ENCODE assay signal across 9 mouse cellular contexts in the genomic region with DNA sequence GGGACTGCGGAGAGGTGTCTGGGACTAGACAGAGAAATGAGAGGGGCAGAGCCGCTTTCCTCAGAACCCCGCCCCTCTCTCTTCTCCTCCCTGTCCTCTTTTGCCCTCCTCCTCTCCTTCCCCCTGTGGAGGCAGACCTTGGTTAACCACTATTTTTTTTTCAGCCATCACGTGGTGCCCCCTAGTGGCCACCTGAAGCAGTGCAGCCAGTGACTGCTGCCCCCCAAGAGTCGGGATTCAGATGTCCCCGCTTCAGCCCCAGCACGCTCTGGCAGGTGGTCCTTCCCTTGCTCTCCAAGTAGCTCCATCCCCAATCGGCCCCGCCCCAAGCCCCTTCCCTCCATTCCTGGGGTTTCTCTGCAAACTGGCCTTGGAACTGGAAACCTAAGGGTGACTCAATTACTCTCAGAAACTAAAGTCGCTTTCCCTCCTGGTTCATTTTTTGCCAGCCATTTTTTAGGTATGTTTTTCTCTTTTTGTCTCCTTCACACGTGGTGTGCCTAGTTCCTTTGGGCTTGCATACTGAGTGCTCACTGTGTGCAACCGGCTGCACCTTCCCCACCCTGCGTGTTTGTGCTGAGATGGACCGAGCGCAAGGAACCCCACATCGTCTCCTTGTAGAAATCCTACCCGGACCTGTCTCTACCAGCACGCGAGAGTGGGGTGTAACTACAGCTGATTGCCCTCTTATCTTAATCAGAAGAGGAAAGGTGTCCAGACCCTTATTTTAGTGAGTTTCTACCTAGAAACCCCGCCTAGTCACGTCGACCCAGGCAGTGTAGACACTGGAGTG. TPM values are rescaled to one million over a fixed set of nuclear protein-coding genes. Genes with fewer than 3 reads are reported as not detected.
DNase-seq lines count a peak whose midpoint lies in the region; ATAC-seq and TF ChIP-seq lines count a peak whose summit lies in the region.
"Had no signal": no experiment of that assay in that cellular context is flagged by ENCODE, and none has a peak within 500 bp of the region (broad histone marks: within the 10 kb centered on the region; RNA-seq: fewer than 3 reads in every experiment).

No protein-coding gene starts in this region.

- no peaks in the 10 kb centered on the region for H3K27me3 ChIP-seq in liver, adult 2 months (ENCODE audit: control insufficient read depth, insufficient read depth, low read length)
- H3K27me3 ChIP-seq in liver, embryonic 11.5 days (replicated peaks; ENCODE audit: control insufficient read depth, insufficient read depth, low read length), result peaks cover 60% of the 10 kb centered on the region
- peaks cover 33% of the 10 kb centered on the region for H3K27me3 ChIP-seq in lung, postnatal 0 days (replicated peaks; ENCODE audit: insufficient read depth, low read length)
- peaks cover 2% of the 10 kb centered on the region; the same call in 1 of the 2 replicates for H3K27me3 ChIP-seq in stomach, postnatal 0 days (ENCODE audit: control insufficient read depth, insufficient read depth, low read length)

- TF ChIP-seq POLR2A in liver, adult 2 months (IDR thresholded peaks at IDR 0.05; ENCODE audit: extremely low read depth, insufficient read depth, low read length), result no peak
- TF ChIP-seq POLR2A in embryonic fibroblast, embryonic 13.5 days (IDR thresholded peaks at IDR 0.05; ENCODE audit: low read depth, low read length), result no peak

- no peaks in the 10 kb centered on the region for H3K36me3 ChIP-seq in liver, adult 2 months (ENCODE audit: control insufficient read depth, insufficient read depth, low read length)
- H3K36me3 ChIP-seq in liver, embryonic 11.5 days (ENCODE audit: control insufficient read depth, insufficient read depth, low read length), result no peaks in the 10 kb centered on the region
- H3K36me3 ChIP-seq in lung, postnatal 0 days (ENCODE audit: insufficient read depth, low read length), result no peaks in the 10 kb centered on the region
- no peaks in the 10 kb centered on the region for H3K36me3 ChIP-seq in stomach, postnatal 0 days (ENCODE audit: control insufficient read depth, insufficient read depth, low read length)
- H3K36me3 ChIP-seq: heart, embryonic 13.5 days had no signal

- TF ChIP-seq EP300 in lung, postnatal 0 days (IDR thresholded peaks at IDR 0.05), result no peak
- no peak for TF ChIP-seq EP300 in stomach, postnatal 0 days (optimal IDR thresholded peaks at IDR 0.05)

- no peaks in the 10 kb centered on the region for H3K9me3 ChIP-seq in liver, embryonic 11.5 days (ENCODE audit: control insufficient read depth, low read length)
- H3K9me3 ChIP-seq in lung, postnatal 0 days (ENCODE audit: low read length), result no peaks in the 10 kb centered on the region
- H3K9me3 ChIP-seq in stomach, postnatal 0 days (ENCODE audit: control insufficient read depth, low read length), result no peaks in the 10 kb centered on the region
- H3K9me3 ChIP-seq: heart, embryonic 13.5 days had no signal

- ATAC-seq in cerebellum, adult (ENCODE audit: insufficient number of reproducible peaks, low FRiP score, low TSS enrichment), result no peak
- no peak for ATAC-seq in liver, embryonic 11.5 days (replicated peaks; ENCODE audit: low FRiP score)
- ATAC-seq in lung, postnatal 0 days, result no peak
- no peak for ATAC-seq in stomach, postnatal 0 days (ENCODE audit: low FRiP score, low TSS enrichment)
- ATAC-seq in monocyte, adult 5-6 weeks (replicated peaks; ENCODE audit: insufficient number of reproducible peaks, low FRiP score, low TSS enrichment, poor library complexity, severe bottlenecking), result no peak

- H3K4me3 ChIP-seq in liver, adult 2 months (ENCODE audit: insufficient read depth, low read depth, low read length), result no peak overlapping the region
- no peak overlapping the region for H3K4me3 ChIP-seq in liver, embryonic 11.5 days (ENCODE audit: low read depth, low read length)
- H3K4me3 ChIP-seq in embryonic fibroblast, embryonic 13.5 days (ENCODE audit: insufficient read depth, low read length), result no peak overlapping the region
- no peak overlapping the region for H3K4me3 ChIP-seq in lung, postnatal 0 days (ENCODE audit: low read depth, low read length)
- H3K4me3 ChIP-seq in stomach, postnatal 0 days (ENCODE audit: low read depth, low read length), result no peak overlapping the region
- H3K4me3 ChIP-seq: heart, embryonic 13.5 days had no signal

- H3K79me2 ChIP-seq in liver, adult 2 months (ENCODE audit: control insufficient read depth, insufficient read depth, low read length), result no peaks in the 10 kb centered on the region

- TF ChIP-seq CTCF in liver, adult 2 months (IDR thresholded peaks at IDR 0.05; ENCODE audit: low read depth, low read length), result peak; percentile 79
- peak; percentile 53 for TF ChIP-seq CTCF in embryonic fibroblast, embryonic 13.5 days (IDR thresholded peaks at IDR 0.05; ENCODE audit: borderline replicate concordance, insufficient read depth, low read length)
- TF ChIP-seq CTCF in lung, postnatal 0 days (IDR thresholded peaks at IDR 0.05), result peak; percentile 74
- peak; percentile 75 for TF ChIP-seq CTCF in stomach, postnatal 0 days (IDR thresholded peaks at IDR 0.05; ENCODE audit: low read depth)

- whole genome bisulfite sequencing in liver, adult 2 months, result 33% methylated on average over 22 of the region's 22 CpGs
- WGBS in liver, embryonic 11.5 days, result 13% methylated on average over 22 of the region's 22 CpGs
- WGBS in lung, postnatal 0 days, result 14% methylated on average over 22 of the region's 22 CpGs
- 22% methylated on average over 22 of the region's 22 CpGs for WGBS in stomach, postnatal 0 days

- H3K4me1 ChIP-seq in liver, adult 2 months (ENCODE audit: control insufficient read depth, insufficient read depth, low read length), result peaks cover 11% of the 10 kb centered on the region
- H3K4me1 ChIP-seq in liver, embryonic 11.5 days (replicated peaks; ENCODE audit: control insufficient read depth, insufficient read depth, low read length), result peaks cover 17% of the 10 kb centered on the region
- H3K4me1 ChIP-seq in embryonic fibroblast, embryonic 13.5 days (ENCODE audit: control insufficient read depth, insufficient read depth, low read length), result no peaks in the 10 kb centered on the region
- H3K4me1 ChIP-seq in lung, postnatal 0 days (ENCODE audit: insufficient read depth, low read depth, low read length), result no peaks in the 10 kb centered on the region
- H3K4me1 ChIP-seq in stomach, postnatal 0 days (replicated peaks; ENCODE audit: control insufficient read depth, insufficient read depth), result no peaks in the 10 kb centered on the region

- peak; percentile 40 to 62 for DNase-seq in cerebellum, postnatal 14 days
- no peak for DNase-seq in liver, adult 2 months (ENCODE audit: extremely low read depth, low read depth, low spot score)
- DNase-seq in liver, embryonic 11.5 days (ENCODE audit: low spot score), result no peak
- no peak for DNase-seq in lung, postnatal 0 days (ENCODE audit: low spot score)
- DNase-seq in stomach, postnatal 0 days (ENCODE audit: low spot score), result no peak

- no peak overlapping the region for H3K4me2 ChIP-seq in liver, embryonic 11.5 days
- H3K4me2 ChIP-seq in lung, postnatal 0 days (replicated peaks; ENCODE audit: low read depth, low read length), result no peak overlapping the region
- no peak overlapping the region for H3K4me2 ChIP-seq in stomach, postnatal 0 days (replicated peaks; ENCODE audit: low read depth)
- H3K4me2 ChIP-seq: heart, embryonic 13.5 days had no signal

- H3K27ac ChIP-seq in liver, adult 2 months (replicated peaks; ENCODE audit: insufficient read depth, low read depth, low read length), result no peak overlapping the region
- no peak overlapping the region for H3K27ac ChIP-seq in liver, embryonic 11.5 days (ENCODE audit: low read depth, low read length)
- H3K27ac ChIP-seq in embryonic fibroblast, embryonic 13.5 days (ENCODE audit: insufficient read depth, low read length), result no peak overlapping the region
- no peak overlapping the region for H3K27ac ChIP-seq in lung, postnatal 0 days (ENCODE audit: low read length)
- H3K27ac ChIP-seq in stomach, postnatal 0 days (replicated peaks), result no peak overlapping the region
- H3K27ac ChIP-seq: heart, embryonic 13.5 days had no signal

- no peak overlapping the region for H3K9ac ChIP-seq in liver, adult 2 months (ENCODE audit: low read depth, low read length)
- H3K9ac ChIP-seq in liver, embryonic 11.5 days (ENCODE audit: low read depth, low read length), result no peak overlapping the region
- H3K9ac ChIP-seq in lung, postnatal 0 days (replicated peaks; ENCODE audit: low read depth), result no peak overlapping the region
- no peak overlapping the region for H3K9ac ChIP-seq in stomach, postnatal 0 days (ENCODE audit: low read length)
- H3K9ac ChIP-seq: heart, embryonic 13.5 days had no signal

RNA-seq across cellular contexts. Expression of a gene that starts 2.0 kb away (rescaled TPM):
- 0.09 and 0.34 TPM in 2 replicates for total RNA-seq in liver, adult 2 months (2014; rRNA removed)
- 0.14 and 0.72 TPM in 2 replicates for polyA plus RNA-seq in liver, adult 2 months (2012; rRNA removed)
- 1.2 and 1.3 TPM in 2 replicates for polyA plus RNA-seq in liver, embryonic 11.5 days (2014; fragmentation: Nextera tagmentation; extraction: Ambion mirVana)
- 3.6 and 6.5 TPM in 2 replicates for polyA plus RNA-seq in embryonic fibroblast, embryonic 13.5 days (2011; ENCODE audit: insufficient read length, low read depth, missing spikeins)
- 0.36 and 0.55 TPM in 2 replicates for polyA plus RNA-seq in lung, postnatal 0 days (2015; fragmentation: Nextera tagmentation; extraction: Ambion mirVana)
- 2.3 and 2.5 TPM in 2 replicates for polyA plus RNA-seq in stomach, postnatal 0 days (2015; fragmentation: Nextera tagmentation; extraction: Ambion mirVana)
- not detected in 3 replicates for total RNA-seq in monocyte, adult 5-6 weeks (2017)

Comparison
In these comparisons a context has a peak if more than half of its experiments do, and no peak if none do; other contexts are left out.
1. DNase-seq: peak in cerebellum, postnatal 14 days (2 of 2); none in liver, adult 2 months (single experiment), liver, embryonic 11.5 days (single experiment), lung, postnatal 0 days (single experiment) and stomach, postnatal 0 days (single experiment).
2. Peak in every context shown above with its lines, with median percentiles within 50 percentile points of each other: CTCF ChIP-seq.